ENCODE assay signal across 8 mouse cellular contexts in the genomic region with DNA sequence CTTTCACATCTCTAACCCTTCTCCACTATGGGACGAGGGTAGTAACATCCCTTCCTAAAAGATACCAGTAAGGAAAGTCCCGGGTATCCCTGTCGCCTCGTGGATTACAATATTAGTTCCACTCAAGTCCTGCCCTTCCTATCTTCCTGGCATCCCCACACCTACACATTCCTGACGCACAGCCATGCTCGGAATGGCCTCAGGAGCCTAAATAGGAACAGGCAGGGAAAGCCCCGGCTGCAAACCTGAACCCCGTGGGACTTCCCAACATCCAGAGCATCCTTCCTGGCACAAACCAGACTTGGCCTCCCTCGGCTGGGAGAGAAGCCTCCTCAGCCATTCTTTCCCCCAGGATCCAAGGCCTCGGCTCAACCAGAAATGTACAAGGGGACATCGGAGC. TPM values are rescaled to one million over a fixed set of nuclear protein-coding genes. Genes with fewer than 3 reads are reported as not detected.
DNase-seq lines count a peak whose midpoint lies in the region; ATAC-seq and TF ChIP-seq lines count a peak whose summit lies in the region.
"Had no signal": no experiment of that assay in that cellular context is flagged by ENCODE, and none has a peak within 500 bp of the region (broad histone marks: within the 10 kb centered on the region; RNA-seq: fewer than 3 reads in every experiment).

No protein-coding gene starts in this region.

- H3K79me3 ChIP-seq in C2C12 (ENCODE audit: low read depth) = peaks cover 41% of the 10 kb centered on the region

- ATAC-seq in hindbrain, embryonic 13.5 days (ENCODE audit: low FRiP score) = no peak
- no peak for ATAC-seq in hindbrain, embryonic 14.5 days (ENCODE audit: low FRiP score)
- ATAC-seq in limb, embryonic 14.5 days (ENCODE audit: low FRiP score, low read depth) = no peak
- ATAC-seq in erythroid progenitor cell, adult 5-6 weeks (replicated peaks; ENCODE audit: low FRiP score, poor library complexity, severe bottlenecking) = no peak

- H3K9ac ChIP-seq in hindbrain, embryonic 13.5 days = peak overlapping the region; percentile 46; the same call in 1 of the 2 replicates
- no peak overlapping the region for H3K9ac ChIP-seq in hindbrain, embryonic 14.5 days
- H3K9ac ChIP-seq in limb, embryonic 14.5 days (ENCODE audit: low read depth, low read length, severe bottlenecking) = peak overlapping the region; percentile 21

- H3K4me1 ChIP-seq in hindbrain, embryonic 13.5 days (replicated peaks) = peaks cover 90% of the 10 kb centered on the region
- H3K4me1 ChIP-seq in hindbrain, embryonic 14.5 days (replicated peaks; ENCODE audit: control insufficient read depth, insufficient read depth, low read length) = peaks cover 41% of the 10 kb centered on the region
- H3K4me1 ChIP-seq in cortical plate, adult 2 months (ENCODE audit: control insufficient read depth, insufficient read depth, low read length) = peaks cover 41% of the 10 kb centered on the region
- H3K4me1 ChIP-seq in limb, embryonic 14.5 days (ENCODE audit: control insufficient read depth, insufficient read depth, low read length) = peaks cover 71% of the 10 kb centered on the region

- no peak overlapping the region for H3K4me3 ChIP-seq in hindbrain, embryonic 13.5 days
- no peak overlapping the region for H3K4me3 ChIP-seq in hindbrain, embryonic 14.5 days (replicated peaks; ENCODE audit: low read length)
- H3K4me3 ChIP-seq in C2C12 (ENCODE audit: insufficient read depth, poor library complexity, severe bottlenecking) = no peak overlapping the region
- H3K4me3 ChIP-seq in cortical plate, adult 2 months (ENCODE audit: insufficient read depth, low read length) = peak overlapping the region; percentile 36; the same call in 1 of the 2 replicates
- no peak overlapping the region for H3K4me3 ChIP-seq in limb, embryonic 14.5 days (replicated peaks; ENCODE audit: low read length)

- no peak for TF ChIP-seq POLR2A in cortical plate, adult 2 months (IDR thresholded peaks at IDR 0.05; ENCODE audit: extremely low read depth, insufficient read depth, low read length)
- TF ChIP-seq POLR2A in limb, embryonic 14.5 days (IDR thresholded peaks at IDR 0.05; ENCODE audit: borderline replicate concordance, extremely low read depth, insufficient read depth, insufficient read length) = no peak

- peak overlapping the region; percentile 48; the same call in 1 of the 2 replicates for H3K27ac ChIP-seq in hindbrain, embryonic 13.5 days
- no peak overlapping the region for H3K27ac ChIP-seq in hindbrain, embryonic 14.5 days
- H3K27ac ChIP-seq in cortical plate, adult 2 months (ENCODE audit: insufficient read depth, low read length) = peak overlapping the region; percentile 41; the same call in 1 of the 2 replicates
- 0 out of 2 replicates have a peak overlapping the region, but pooled peaks have one; percentile 26 for H3K27ac ChIP-seq in limb, embryonic 14.5 days (replicated peaks; ENCODE audit: low read depth, low read length)
- H3K27ac ChIP-seq: macrophage had no signal

- no peak overlapping the region for H3K4me2 ChIP-seq in hindbrain, embryonic 13.5 days
- H3K4me2 ChIP-seq in hindbrain, embryonic 14.5 days (replicated peaks) = no peak overlapping the region
- H3K4me2 ChIP-seq in limb, embryonic 14.5 days (replicated peaks; ENCODE audit: low read depth, low read length, severe bottlenecking) = peak overlapping the region; percentile 15; the same call in 1 of the 2 replicates

- peaks cover 29% of the 10 kb centered on the region for H3K36me3 ChIP-seq in hindbrain, embryonic 13.5 days
- peaks cover 18% of the 10 kb centered on the region for H3K36me3 ChIP-seq in hindbrain, embryonic 14.5 days (replicated peaks; ENCODE audit: control insufficient read depth, insufficient read depth)
- H3K36me3 ChIP-seq in C2C12 (ENCODE audit: control insufficient read depth, insufficient read depth) = no peaks in the 10 kb centered on the region
- peaks cover 14% of the 10 kb centered on the region; the same call in 1 of the 2 replicates for H3K36me3 ChIP-seq in limb, embryonic 14.5 days (ENCODE audit: control insufficient read depth, insufficient read depth, low read length)

- peaks cover 78% of the 10 kb centered on the region for H3K79me2 ChIP-seq in C2C12 (ENCODE audit: control insufficient read depth, insufficient read depth)

- DNase-seq in hindbrain, embryonic 14.5 days (ENCODE audit: low spot score) = no peak
- no peak for DNase-seq in limb, embryonic 14.5 days (ENCODE audit: low spot score)
- no peak for DNase-seq in urinary bladder, postnatal 25 days (ENCODE audit: low spot score)

- no peak for TF ChIP-seq CTCF in C2C12 (IDR thresholded peaks at IDR 0.05; ENCODE audit: control insufficient read depth, insufficient read depth, insufficient read length)
- TF ChIP-seq CTCF in cortical plate, adult 2 months (IDR thresholded peaks at IDR 0.05; ENCODE audit: extremely low read depth, insufficient read depth, low read length) = no peak

- no peaks in the 10 kb centered on the region for H3K9me3 ChIP-seq in hindbrain, embryonic 13.5 days
- H3K9me3 ChIP-seq in hindbrain, embryonic 14.5 days (ENCODE audit: control insufficient read depth, low read length) = no peaks in the 10 kb centered on the region
- H3K9me3 ChIP-seq in limb, embryonic 14.5 days (ENCODE audit: control insufficient read depth, low read length) = no peaks in the 10 kb centered on the region

- H3ac ChIP-seq in C2C12 (ENCODE audit: control insufficient read depth, insufficient read length, low read depth) = peak overlapping the region; percentile 22

- WGBS in hindbrain, embryonic 13.5 days = 78% methylated on average over 11 of the region's 11 CpGs
- 71% methylated on average over 11 of the region's 11 CpGs for WGBS in hindbrain, embryonic 14.5 days
- 71% methylated on average over 11 of the region's 11 CpGs for WGBS in limb, embryonic 14.5 days

- H3K27me3 ChIP-seq in hindbrain, embryonic 13.5 days = no peaks in the 10 kb centered on the region
- H3K27me3 ChIP-seq in hindbrain, embryonic 14.5 days (ENCODE audit: control insufficient read depth, insufficient read depth, low read length) = no peaks in the 10 kb centered on the region
- no peaks in the 10 kb centered on the region for H3K27me3 ChIP-seq in C2C12 (ENCODE audit: control insufficient read depth, insufficient read depth, insufficient read length)
- no peaks in the 10 kb centered on the region for H3K27me3 ChIP-seq in limb, embryonic 14.5 days (ENCODE audit: control insufficient read depth, insufficient read depth, low read length)

RNA-seq across cellular contexts. Expression of gene Hdac5, which starts 14.5 kb away (rescaled TPM):
- polyA plus RNA-seq in hindbrain, embryonic 13.5 days (2015; fragmentation: Nextera tagmentation; extraction: Ambion mirVana) = 82.0 and 85.4 TPM in 2 replicates
- polyA plus RNA-seq in hindbrain, embryonic 14.5 days (2014; fragmentation: Nextera tagmentation; extraction: Ambion mirVana) = 40.7 and 50.8 TPM in 2 replicates
- 74.9 TPM for polyA plus RNA-seq in C2C12 (2012; fragmentation: generic; extraction: Trizol)
- polyA plus RNA-seq in cortical plate, adult 2 months (2012; rRNA removed) = 191 and 237 TPM in 2 replicates
- 86.2 and 149 TPM in 2 replicates for polyA plus RNA-seq in limb, embryonic 14.5 days (2012; rRNA removed)
- polyA plus RNA-seq in limb, embryonic 14.5 days (2014; fragmentation: Nextera tagmentation; extraction: Ambion mirVana) = 46.7 and 57.4 TPM in 2 replicates
- total RNA-seq in erythroid progenitor cell, adult 5-6 weeks (2015; ENCODE audit: low replicate concordance) = 11.9 and 36.9 TPM in 2 replicates
- total RNA-seq in erythroid progenitor cell, adult 5-6 weeks (2017; ENCODE audit: low replicate concordance) = 6.4 and 9.9 TPM in 2 replicates

RNA-seq across cellular contexts. Expression of gene G6pc3, which starts 26.1 kb away (rescaled TPM):
- 30.0 and 37.2 TPM in 2 replicates for polyA plus RNA-seq in hindbrain, embryonic 13.5 days (2015; fragmentation: Nextera tagmentation; extraction: Ambion mirVana)
- polyA plus RNA-seq in hindbrain, embryonic 14.5 days (2014; fragmentation: Nextera tagmentation; extraction: Ambion mirVana) = 39.9 and 42.3 TPM in 2 replicates
- polyA plus RNA-seq in C2C12 (2012; fragmentation: generic; extraction: Trizol) = 40.4 TPM
- 97.1 TPM in 2 replicates for polyA plus RNA-seq in cortical plate, adult 2 months (2012; rRNA removed)
- 42.7 and 60.4 TPM in 2 replicates for polyA plus RNA-seq in limb, embryonic 14.5 days (2012; rRNA removed)
- polyA plus RNA-seq in limb, embryonic 14.5 days (2014; fragmentation: Nextera tagmentation; extraction: Ambion mirVana) = 27.6 and 33.7 TPM in 2 replicates
- 4.0 and 14.3 TPM in 2 replicates for total RNA-seq in erythroid progenitor cell, adult 5-6 weeks (2015; ENCODE audit: low replicate concordance)
- total RNA-seq in erythroid progenitor cell, adult 5-6 weeks (2017; ENCODE audit: low replicate concordance) = 4.4 and 8.6 TPM in 2 replicates

RNA-seq across cellular contexts. Expression of gene Lsm12, which starts 30.4 kb away (rescaled TPM):
- 144 and 148 TPM in 2 replicates for polyA plus RNA-seq in hindbrain, embryonic 13.5 days (2015; fragmentation: Nextera tagmentation; extraction: Ambion mirVana)
- 78.6 and 81.9 TPM in 2 replicates for polyA plus RNA-seq in hindbrain, embryonic 14.5 days (2014; fragmentation: Nextera tagmentation; extraction: Ambion mirVana)
- 43.0 TPM for polyA plus RNA-seq in C2C12 (2012; fragmentation: generic; extraction: Trizol)
- polyA plus RNA-seq in cortical plate, adult 2 months (2012; rRNA removed) = 33.2 and 34.4 TPM in 2 replicates
- 38.5 and 40.0 TPM in 2 replicates for polyA plus RNA-seq in limb, embryonic 14.5 days (2012; rRNA removed)
- 83.8 and 86.0 TPM in 2 replicates for polyA plus RNA-seq in limb, embryonic 14.5 days (2014; fragmentation: Nextera tagmentation; extraction: Ambion mirVana)
- total RNA-seq in erythroid progenitor cell, adult 5-6 weeks (2015; ENCODE audit: low replicate concordance) = 60.8 and 82.5 TPM in 2 replicates
- total RNA-seq in erythroid progenitor cell, adult 5-6 weeks (2017; ENCODE audit: low replicate concordance) = 28.0 and 39.7 TPM in 2 replicates

RNA-seq across cellular contexts. Expression of gene BC030867, which starts 33.2 kb away (rescaled TPM):
- polyA plus RNA-seq in hindbrain, embryonic 13.5 days (2015; fragmentation: Nextera tagmentation; extraction: Ambion mirVana) = 3.8 TPM in 2 replicates
- 1.8 and 2.9 TPM in 2 replicates for polyA plus RNA-seq in hindbrain, embryonic 14.5 days (2014; fragmentation: Nextera tagmentation; extraction: Ambion mirVana)
- 12.0 TPM for polyA plus RNA-seq in C2C12 (2012; fragmentation: generic; extraction: Trizol)
- polyA plus RNA-seq in cortical plate, adult 2 months (2012; rRNA removed) = 1.3 and 1.4 TPM in 2 replicates
- 14.2 and 15.4 TPM in 2 replicates for polyA plus RNA-seq in limb, embryonic 14.5 days (2012; rRNA removed)
- 11.8 and 11.9 TPM in 2 replicates for polyA plus RNA-seq in limb, embryonic 14.5 days (2014; fragmentation: Nextera tagmentation; extraction: Ambion mirVana)
- 26.7 and 30.2 TPM in 2 replicates for total RNA-seq in erythroid progenitor cell, adult 5-6 weeks (2015; ENCODE audit: low replicate concordance)
- total RNA-seq in erythroid progenitor cell, adult 5-6 weeks (2017; ENCODE audit: low replicate concordance) = 14.4 and 14.5 TPM in 2 replicates

RNA-seq across cellular contexts. Expression of gene Asb16, which starts 53.0 kb away (rescaled TPM):
- polyA plus RNA-seq in hindbrain, embryonic 13.5 days (2015; fragmentation: Nextera tagmentation; extraction: Ambion mirVana) = not detected in 2 replicates
- polyA plus RNA-seq in hindbrain, embryonic 14.5 days (2014; fragmentation: Nextera tagmentation; extraction: Ambion mirVana) = 0.07 and 0.18 TPM in 2 replicates
- not detected for polyA plus RNA-seq in C2C12 (2012; fragmentation: generic; extraction: Trizol)
- 1.9 and 2.2 TPM in 2 replicates for polyA plus RNA-seq in cortical plate, adult 2 months (2012; rRNA removed)
- polyA plus RNA-seq in limb, embryonic 14.5 days (2012; rRNA removed) = 2.2 and 2.8 TPM in 2 replicates
- 0.25 and 0.48 TPM in 2 replicates for polyA plus RNA-seq in limb, embryonic 14.5 days (2014; fragmentation: Nextera tagmentation; extraction: Ambion mirVana)
- not detected in 2 replicates for total RNA-seq in erythroid progenitor cell, adult 5-6 weeks (2015; ENCODE audit: low replicate concordance)
- not detected in 2 replicates for total RNA-seq in erythroid progenitor cell, adult 5-6 weeks (2017; ENCODE audit: low replicate concordance)
- polyA plus RNA-seq: macrophage had no signal
